Mouse (Mus musculus): ENCODE measurements around the gene Defb48. TPM values are rescaled to one million over a fixed set of nuclear protein-coding genes. Genes with fewer than 3 reads are reported as not detected.

Gene Defb48
- polyA plus RNA-seq, 1 experiment = not detected

- no peaks in the 10 kb centered on the region for H3K36me3 ChIP-seq (ENCODE audit: control insufficient read depth, insufficient read depth, low read length, poor library complexity, severe bottlenecking)
- H3K4me1 ChIP-seq (ENCODE audit: control insufficient read depth, insufficient read depth, low read length) = no peaks in the 10 kb centered on the region
- no peak for TF ChIP-seq EP300 (IDR thresholded peaks at IDR 0.05; ENCODE audit: insufficient read depth, low read depth, low read length)
- TF ChIP-seq CTCF (IDR thresholded peaks at IDR 0.05; ENCODE audit: low read depth, low read length) = no peak
- H3K27me3 ChIP-seq (ENCODE audit: control insufficient read depth, insufficient read depth, low read length, poor library complexity, severe bottlenecking) = no peaks in the 10 kb centered on the region
- no peaks in the 10 kb centered on the region for H3K9me3 ChIP-seq (replicated peaks; ENCODE audit: control insufficient read depth, insufficient read depth, low read length, poor library complexity, severe bottlenecking)
- H3K9ac ChIP-seq (ENCODE audit: low read depth, poor library complexity, severe bottlenecking) = no peak overlapping the region
- no peak overlapping the region for H3K27ac ChIP-seq (ENCODE audit: insufficient read depth, low read length)
- H3K4me3 ChIP-seq (ENCODE audit: low read depth, low read length) = peak overlapping the region; percentile 27
Measured at GRCm38 (mm10) chr14:62965811-62966520, 18.3 kb downstream of the Defb48 start.

DNA sequence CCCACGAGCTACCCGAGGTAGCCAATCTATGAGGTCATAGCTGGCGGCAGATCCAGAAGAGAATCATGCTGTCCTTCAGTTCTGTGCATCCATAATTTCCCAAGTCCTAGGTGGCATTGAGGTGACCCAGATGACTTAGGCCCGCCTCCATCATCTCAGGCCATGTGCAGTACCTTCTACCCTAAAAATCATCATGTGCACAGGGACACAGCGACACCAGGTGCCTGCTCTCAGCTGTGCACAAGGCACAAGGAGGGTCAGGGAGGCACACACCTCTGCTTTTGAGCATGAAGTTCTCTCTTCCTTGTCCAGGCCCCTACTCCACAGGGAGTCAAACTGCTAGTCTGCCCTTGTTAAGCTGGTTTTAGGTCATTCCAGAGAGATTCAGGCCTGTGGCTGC is 19.0 kb downstream of the Defb48 start:
- TF ChIP-seq CTCF (IDR thresholded peaks at IDR 0.05; ENCODE audit: low read depth, low read length) = peak; percentile 61
- TF ChIP-seq POLR2A (IDR thresholded peaks at IDR 0.05; ENCODE audit: insufficient read depth, low read length) = no peak
- Histone ChIP-seq H3K36me3 (ENCODE audit: control insufficient read depth, insufficient read depth, low read length, poor library complexity, severe bottlenecking) (no peaks in the 10 kb centered on the region), H3K9me3 (replicated peaks; ENCODE audit: control insufficient read depth, insufficient read depth, low read length, poor library complexity, severe bottlenecking) (no peaks in the 10 kb centered on the region), H3K27me3 (ENCODE audit: control insufficient read depth, insufficient read depth, low read length, poor library complexity, severe bottlenecking) (no peaks in the 10 kb centered on the region), H3K4me3 (ENCODE audit: low read depth, low read length) (no peak overlapping the region), H3K4me1 (ENCODE audit: control insufficient read depth, insufficient read depth, low read length) (no peaks in the 10 kb centered on the region), H3K27ac (ENCODE audit: insufficient read depth, low read length) (no peak overlapping the region), H3K9ac (ENCODE audit: low read depth, poor library complexity, severe bottlenecking) (no peak overlapping the region)

DNA sequence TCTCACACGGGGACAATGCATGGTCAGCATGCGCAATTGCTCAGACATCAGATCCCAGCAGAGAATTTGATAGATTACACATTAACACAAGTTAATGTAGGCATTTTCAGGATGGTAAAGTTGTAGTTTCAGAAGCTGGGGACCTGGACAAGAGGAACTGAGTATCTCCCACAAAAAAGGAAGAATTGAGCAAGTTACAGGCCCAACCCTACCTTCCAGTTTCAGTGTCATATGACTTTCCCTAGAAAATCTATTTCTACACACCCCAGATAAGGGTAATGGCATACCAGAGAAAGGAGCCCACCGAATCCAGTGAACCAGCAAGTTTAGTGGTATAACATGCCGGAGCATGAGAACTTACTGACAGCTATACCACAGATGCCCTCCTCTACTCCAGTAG is 20.7 kb downstream of the Defb48 start:
- no peak overlapping the region for H3K9ac ChIP-seq (ENCODE audit: low read depth, poor library complexity, severe bottlenecking)
- no peaks in the 10 kb centered on the region for H3K27me3 ChIP-seq (ENCODE audit: control insufficient read depth, insufficient read depth, low read length, poor library complexity, severe bottlenecking)
- no peak overlapping the region for H3K27ac ChIP-seq (ENCODE audit: insufficient read depth, low read length)
- H3K36me3 ChIP-seq (ENCODE audit: control insufficient read depth, insufficient read depth, low read length, poor library complexity, severe bottlenecking) = no peaks in the 10 kb centered on the region
- H3K4me3 ChIP-seq (ENCODE audit: low read depth, low read length) = no peak overlapping the region
- H3K4me1 ChIP-seq (ENCODE audit: control insufficient read depth, insufficient read depth, low read length) = no peaks in the 10 kb centered on the region
- H3K9me3 ChIP-seq (replicated peaks; ENCODE audit: control insufficient read depth, insufficient read depth, low read length, poor library complexity, severe bottlenecking) = no peaks in the 10 kb centered on the region
- TF ChIP-seq POLR2A (IDR thresholded peaks at IDR 0.05; ENCODE audit: insufficient read depth, low read length) (no peak), CTCF (IDR thresholded peaks at IDR 0.05; ENCODE audit: low read depth, low read length) (no peak), EP300 (IDR thresholded peaks at IDR 0.05; ENCODE audit: insufficient read depth, low read depth, low read length) (no peak)

GRCm38 (mm10) chr14:62956091-62956490 is 28.2 kb downstream of the Defb48 start:
- Histone ChIP-seq H3K4me1 (ENCODE audit: control insufficient read depth, insufficient read depth, low read length) (no peaks in the 10 kb centered on the region), H3K4me3 (ENCODE audit: low read depth, low read length) (no peak overlapping the region), H3K9ac (ENCODE audit: low read depth, poor library complexity, severe bottlenecking) (no peak overlapping the region), H3K9me3 (replicated peaks; ENCODE audit: control insufficient read depth, insufficient read depth, low read length, poor library complexity, severe bottlenecking) (no peaks in the 10 kb centered on the region), H3K27me3 (ENCODE audit: control insufficient read depth, insufficient read depth, low read length, poor library complexity, severe bottlenecking) (no peaks in the 10 kb centered on the region), H3K36me3 (ENCODE audit: control insufficient read depth, insufficient read depth, low read length, poor library complexity, severe bottlenecking) (no peaks in the 10 kb centered on the region), H3K27ac (ENCODE audit: insufficient read depth, low read length) (no peak overlapping the region)
- TF ChIP-seq CTCF (IDR thresholded peaks at IDR 0.05; ENCODE audit: low read depth, low read length) = no peak
- no peak for TF ChIP-seq EP300 (IDR thresholded peaks at IDR 0.05; ENCODE audit: insufficient read depth, low read depth, low read length)
- no peak for TF ChIP-seq POLR2A (IDR thresholded peaks at IDR 0.05; ENCODE audit: insufficient read depth, low read length)

DNA sequence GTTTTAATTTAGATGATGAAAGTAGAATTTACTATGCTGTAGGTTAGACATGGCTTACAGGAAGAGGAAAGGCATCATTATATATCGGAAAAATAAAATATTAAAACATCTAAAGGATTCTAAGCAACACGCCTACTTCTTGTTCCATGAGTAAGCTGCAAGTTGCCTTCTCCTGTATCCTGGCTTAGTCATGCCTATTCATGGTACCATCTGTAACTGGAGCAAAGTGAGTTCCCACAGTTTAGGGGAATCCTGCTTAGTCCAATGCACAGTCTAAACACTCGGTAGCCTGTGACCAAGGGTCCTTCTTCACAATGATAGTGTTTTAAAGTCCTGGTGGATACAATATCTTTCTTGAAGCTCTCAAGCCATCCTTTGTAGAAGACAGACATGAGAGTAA is 37.5 kb downstream of the Defb48 start:
- H3K27ac ChIP-seq (ENCODE audit: insufficient read depth, low read length) = no peak overlapping the region
- H3K36me3 ChIP-seq (ENCODE audit: control insufficient read depth, insufficient read depth, low read length, poor library complexity, severe bottlenecking) = no peaks in the 10 kb centered on the region
- no peaks in the 10 kb centered on the region for H3K27me3 ChIP-seq (ENCODE audit: control insufficient read depth, insufficient read depth, low read length, poor library complexity, severe bottlenecking)
- no peaks in the 10 kb centered on the region for H3K9me3 ChIP-seq (replicated peaks; ENCODE audit: control insufficient read depth, insufficient read depth, low read length, poor library complexity, severe bottlenecking)
- no peak for TF ChIP-seq EP300 (IDR thresholded peaks at IDR 0.05; ENCODE audit: insufficient read depth, low read depth, low read length)
- TF ChIP-seq CTCF (IDR thresholded peaks at IDR 0.05; ENCODE audit: low read depth, low read length) = no peak
- H3K4me3 ChIP-seq (ENCODE audit: low read depth, low read length) = no peak overlapping the region
- H3K9ac ChIP-seq (ENCODE audit: low read depth, poor library complexity, severe bottlenecking) = no peak overlapping the region
- no peaks in the 10 kb centered on the region for H3K4me1 ChIP-seq (ENCODE audit: control insufficient read depth, insufficient read depth, low read length)

GRCm38 (mm10) chr14:62940383-62941074 is 43.8 kb downstream of the Defb48 start:
- no peaks in the 10 kb centered on the region for H3K36me3 ChIP-seq (ENCODE audit: control insufficient read depth, insufficient read depth, low read length, poor library complexity, severe bottlenecking)
- H3K27me3 ChIP-seq (ENCODE audit: control insufficient read depth, insufficient read depth, low read length, poor library complexity, severe bottlenecking) = no peaks in the 10 kb centered on the region
- no peaks in the 10 kb centered on the region for H3K4me1 ChIP-seq (ENCODE audit: control insufficient read depth, insufficient read depth, low read length)
- no peak overlapping the region for H3K4me3 ChIP-seq (ENCODE audit: low read depth, low read length)
- H3K9me3 ChIP-seq (replicated peaks; ENCODE audit: control insufficient read depth, insufficient read depth, low read length, poor library complexity, severe bottlenecking) = no peaks in the 10 kb centered on the region
- TF ChIP-seq CTCF (IDR thresholded peaks at IDR 0.05; ENCODE audit: low read depth, low read length) = no peak
- TF ChIP-seq EP300 (IDR thresholded peaks at IDR 0.05; ENCODE audit: insufficient read depth, low read depth, low read length) = no peak
- TF ChIP-seq POLR2A (IDR thresholded peaks at IDR 0.05; ENCODE audit: insufficient read depth, low read length) = no peak
- H3K27ac ChIP-seq (ENCODE audit: insufficient read depth, low read length) = no peak overlapping the region
- H3K9ac ChIP-seq (ENCODE audit: low read depth, poor library complexity, severe bottlenecking) = no peak overlapping the region
